Mouse (Mus musculus): ENCODE data around the gene Fndc11. TPM values are rescaled to one million over a fixed set of nuclear protein-coding genes. Genes with fewer than 3 reads are reported as not detected.

Fndc11 gene
- polyA plus RNA-seq, 1 experiment from 2014 or later: 0.33 TPM

GRCm38 (mm10) chr2:181231171-181231570 is 11.4 kb downstream of the Fndc11 start:
- Histone ChIP-seq H3K9me3 (replicated peaks; ENCODE audit: control insufficient read depth, low read length) (no peaks in the 10 kb centered on the region), H3K4me1 (ENCODE audit: control insufficient read depth, low read depth, low read length) (no peaks in the 10 kb centered on the region), H3K9ac (ENCODE audit: low read depth, low read length) (no peak overlapping the region), H3K4me2 (ENCODE audit: low read depth, low read length) (no peak overlapping the region), H3K4me3 (ENCODE audit: low read depth, low read length) (no peak overlapping the region), H3K36me3 (ENCODE audit: control insufficient read depth, insufficient read depth) (peaks cover 20% of the 10 kb centered on the region), H3K27ac (ENCODE audit: low read length) (no peak overlapping the region), H3K27me3 (ENCODE audit: control insufficient read depth, insufficient read depth, low read depth, low read length) (no peaks in the 10 kb centered on the region)
- WGBS (ENCODE audit: insufficient replicate concordance): 81% methylated on average over 20 of the region's 20 CpGs
- ATAC-seq (ENCODE audit: low read depth): no peak

- H3K27ac ChIP-seq (ENCODE audit: low read length): no peak overlapping the region
- H3K9me3 ChIP-seq (replicated peaks; ENCODE audit: control insufficient read depth, low read length): no peaks in the 10 kb centered on the region
- H3K9ac ChIP-seq (ENCODE audit: low read depth, low read length): no peak overlapping the region
- no peak overlapping the region for H3K4me3 ChIP-seq (ENCODE audit: low read depth, low read length)
- no peak for ATAC-seq (ENCODE audit: low read depth)
- WGBS (ENCODE audit: insufficient replicate concordance): 90% methylated on average over 15 of the region's 15 CpGs
- H3K4me2 ChIP-seq (ENCODE audit: low read depth, low read length): no peak overlapping the region
- H3K4me1 ChIP-seq (ENCODE audit: control insufficient read depth, low read depth, low read length): no peaks in the 10 kb centered on the region
- no peaks in the 10 kb centered on the region for H3K27me3 ChIP-seq (ENCODE audit: control insufficient read depth, insufficient read depth, low read depth, low read length)
- H3K36me3 ChIP-seq (ENCODE audit: control insufficient read depth, insufficient read depth): peaks cover 21% of the 10 kb centered on the region
Observed at GRCm38 (mm10) chr2:181233443-181233842, 13.6 kb downstream of the Fndc11 start.

GRCm38 (mm10) chr2:181234680-181235079 is 14.9 kb downstream of the Fndc11 start:
- no peak overlapping the region for H3K4me2 ChIP-seq (ENCODE audit: low read depth, low read length)
- H3K9ac ChIP-seq (ENCODE audit: low read depth, low read length): no peak overlapping the region
- H3K27me3 ChIP-seq (ENCODE audit: control insufficient read depth, insufficient read depth, low read depth, low read length): no peaks in the 10 kb centered on the region
- H3K9me3 ChIP-seq (replicated peaks; ENCODE audit: control insufficient read depth, low read length): no peaks in the 10 kb centered on the region
- no peak overlapping the region for H3K27ac ChIP-seq (ENCODE audit: low read length)
- peaks cover 2% of the 10 kb centered on the region; the same call in 1 of the 2 replicates for H3K4me1 ChIP-seq (ENCODE audit: control insufficient read depth, low read depth, low read length)
- 82% methylated on average over 11 of the region's 11 CpGs for WGBS (ENCODE audit: insufficient replicate concordance)
- no peak for ATAC-seq (ENCODE audit: low read depth)
- no peak overlapping the region for H3K4me3 ChIP-seq (ENCODE audit: low read depth, low read length)
- peaks cover 17% of the 10 kb centered on the region for H3K36me3 ChIP-seq (ENCODE audit: control insufficient read depth, insufficient read depth)

- Histone ChIP-seq H3K36me3 (ENCODE audit: control insufficient read depth, insufficient read depth) (peaks cover 19% of the 10 kb centered on the region), H3K9me3 (replicated peaks; ENCODE audit: control insufficient read depth, low read length) (no peaks in the 10 kb centered on the region)
- ATAC-seq (ENCODE audit: low read depth): no peak
Observed at GRCm38 (mm10) chr2:181235681-181236566, 16.1 kb downstream of the Fndc11 start.

GRCm38 (mm10) chr2:181237251-181238014 is 17.6 kb downstream of the Fndc11 start:
- no peak overlapping the region for H3K27ac ChIP-seq (ENCODE audit: low read length)
- 85% methylated on average over 17 of the region's 17 CpGs for WGBS (ENCODE audit: insufficient replicate concordance)
- no peaks in the 10 kb centered on the region for H3K27me3 ChIP-seq (ENCODE audit: control insufficient read depth, insufficient read depth, low read depth, low read length)
- H3K36me3 ChIP-seq (ENCODE audit: control insufficient read depth, insufficient read depth): peaks cover 15% of the 10 kb centered on the region
- H3K4me1 ChIP-seq (ENCODE audit: control insufficient read depth, low read depth, low read length): peaks cover 15% of the 10 kb centered on the region
- no peaks in the 10 kb centered on the region for H3K9me3 ChIP-seq (replicated peaks; ENCODE audit: control insufficient read depth, low read length)
- ATAC-seq (ENCODE audit: low read depth): no peak
- no peak overlapping the region for H3K4me3 ChIP-seq (ENCODE audit: low read depth, low read length)
- H3K4me2 ChIP-seq (ENCODE audit: low read depth, low read length): no peak overlapping the region
- H3K9ac ChIP-seq (ENCODE audit: low read depth, low read length): no peak overlapping the region

More at GRCm38 (mm10) chr2:181235681-181236566, 16.1 kb downstream of the Fndc11 start:
- Histone ChIP-seq H3K9ac (ENCODE audit: low read depth, low read length) (no peak overlapping the region), H3K4me3 (ENCODE audit: low read depth, low read length) (no peak overlapping the region), H3K27me3 (ENCODE audit: control insufficient read depth, insufficient read depth, low read depth, low read length) (no peaks in the 10 kb centered on the region), H3K4me2 (ENCODE audit: low read depth, low read length) (no peak overlapping the region), H3K4me1 (ENCODE audit: control insufficient read depth, low read depth, low read length) (peaks cover 6% of the 10 kb centered on the region; the same call in 1 of the 2 replicates), H3K27ac (ENCODE audit: low read length) (no peak overlapping the region)
- 73% methylated on average over 23 of the region's 23 CpGs for WGBS (ENCODE audit: insufficient replicate concordance)

- Histone ChIP-seq H3K9me3 (replicated peaks; ENCODE audit: control insufficient read depth, low read length) (no peaks in the 10 kb centered on the region), H3K4me2 (ENCODE audit: low read depth, low read length) (no peak overlapping the region), H3K9ac (ENCODE audit: low read depth, low read length) (no peak overlapping the region), H3K36me3 (ENCODE audit: control insufficient read depth, insufficient read depth) (peaks cover 15% of the 10 kb centered on the region), H3K27ac (ENCODE audit: low read length) (no peak overlapping the region), H3K4me3 (ENCODE audit: low read depth, low read length) (no peak overlapping the region), H3K4me1 (ENCODE audit: control insufficient read depth, low read depth, low read length) (peaks cover 15% of the 10 kb centered on the region), H3K27me3 (ENCODE audit: control insufficient read depth, insufficient read depth, low read depth, low read length) (no peaks in the 10 kb centered on the region)
- ATAC-seq (ENCODE audit: low read depth): no peak
- 78% methylated on average over 10 of the region's 10 CpGs for WGBS (ENCODE audit: insufficient replicate concordance)
Observed at GRCm38 (mm10) chr2:181238091-181238610, 18.3 kb downstream of the Fndc11 start.

GRCm38 (mm10) chr2:181238861-181239260 is 19.0 kb downstream of the Fndc11 start:
- no peak overlapping the region for H3K4me2 ChIP-seq (ENCODE audit: low read depth, low read length)

GRCm38 (mm10) chr2:181239261-181239660 is 19.4 kb downstream of the Fndc11 start:
- no peaks in the 10 kb centered on the region for H3K27me3 ChIP-seq (ENCODE audit: control insufficient read depth, insufficient read depth, low read depth, low read length)
- no peak overlapping the region for H3K27ac ChIP-seq (ENCODE audit: low read length)
- no peak for ATAC-seq (ENCODE audit: low read depth)
- no peak overlapping the region; the same call in 1 of the 2 replicates for H3K9ac ChIP-seq (ENCODE audit: low read depth, low read length)
- whole genome bisulfite sequencing (ENCODE audit: insufficient replicate concordance): 83% methylated on average over 9 of the region's 9 CpGs
- H3K4me2 ChIP-seq (ENCODE audit: low read depth, low read length): 0 out of 2 replicates have a peak overlapping the region, but pooled peaks have one; percentile 2
- peaks cover 12% of the 10 kb centered on the region for H3K36me3 ChIP-seq (ENCODE audit: control insufficient read depth, insufficient read depth)
- H3K4me3 ChIP-seq (ENCODE audit: low read depth, low read length): no peak overlapping the region
- no peaks in the 10 kb centered on the region for H3K9me3 ChIP-seq (replicated peaks; ENCODE audit: control insufficient read depth, low read length)
- peaks cover 20% of the 10 kb centered on the region for H3K4me1 ChIP-seq (ENCODE audit: control insufficient read depth, low read depth, low read length)

More at GRCm38 (mm10) chr2:181238861-181239260, 19.0 kb downstream of the Fndc11 start:
- Histone ChIP-seq H3K9ac (ENCODE audit: low read depth, low read length) (no peak overlapping the region; the same call in 1 of the 2 replicates), H3K4me3 (ENCODE audit: low read depth, low read length) (no peak overlapping the region), H3K27ac (ENCODE audit: low read length) (no peak overlapping the region), H3K9me3 (replicated peaks; ENCODE audit: control insufficient read depth, low read length) (no peaks in the 10 kb centered on the region), H3K4me1 (ENCODE audit: control insufficient read depth, low read depth, low read length) (peaks cover 16% of the 10 kb centered on the region), H3K27me3 (ENCODE audit: control insufficient read depth, insufficient read depth, low read depth, low read length) (no peaks in the 10 kb centered on the region), H3K36me3 (ENCODE audit: control insufficient read depth, insufficient read depth) (peaks cover 12% of the 10 kb centered on the region)
- ATAC-seq (ENCODE audit: low read depth): no peak
- WGBS (ENCODE audit: insufficient replicate concordance): 57% methylated on average over 2 of the region's 2 CpGs
